Mouse (Mus musculus) CH12.LX (cell line): ENCODE data around the gene 4931422A03Rik. TPM values are rescaled to one million over a fixed set of nuclear protein-coding genes. Genes with fewer than 3 reads are reported as not detected.

Experiments used
- DNase-seq: peaks from one replicate; pipeline ENCODE4 v3.0.0-alpha.2; 2013; ENCODE audit errors: extremely low read depth
- H3K27ac ChIP-seq: 2 replicates; pipeline ENCODE4 v1.5.1; 2012; ENCODE audit warnings: low read depth, mild to moderate bottlenecking, control low read depth, moderate library complexity; ENCODE audit not compliant: insufficient read depth
- H3K27me3 ChIP-seq: replicated peaks from 2 replicates; pipeline ENCODE3; 2012; ENCODE audit warnings: inconsistent platforms
- H3K36me3 ChIP-seq, 2 experiments: replicated peaks in 1 of 2; 2 replicates each; pipeline versions ENCODE3 to v1.6.1; 2012; ENCODE audit warnings: inconsistent platforms in 1 of 2, low read length in 1 of 2, mild to moderate bottlenecking in 1 of 2, mixed read lengths in 1 of 2, moderate library complexity in 1 of 2; ENCODE audit not compliant: control insufficient read depth in 1 of 2, insufficient read depth in 1 of 2
- H3K4me1 ChIP-seq, 2 experiments: 2 replicates each; pipeline ENCODE4 v1.6.1; 2012; ENCODE audit warnings: inconsistent platforms in 1 of 2, moderate library complexity in 1 of 2; ENCODE audit not compliant: insufficient read depth in 2 of 2, control insufficient read depth in 1 of 2
- H3K4me2 ChIP-seq: 2 replicates; pipeline ENCODE4 v1.6.1; 2012; ENCODE audit warnings: low read depth, mild to moderate bottlenecking, control low read depth; ENCODE audit not compliant: poor library complexity, insufficient read depth, severe bottlenecking
- H3K4me3 ChIP-seq, 3 experiments: fragments of 150-350 bp in 1 of 3; sonication (generic) in 1 of 3; replicated peaks in 1 of 3; 2 replicates each; pipeline versions ENCODE3 to v1.5.1; 2011 to 2012; ENCODE audit warnings: low read depth in 2 of 3, low read length in 2 of 3, mild to moderate bottlenecking in 2 of 3, moderate library complexity in 2 of 3, control low read depth in 1 of 3, improper control_type of control experiment in 1 of 3, inconsistent platforms in 1 of 3, mixed read lengths in 1 of 3; ENCODE audit not compliant: poor library complexity in 1 of 3
- H3K79me2 ChIP-seq: replicated peaks from 2 replicates; pipeline ENCODE4 v1.6.1; 2012; ENCODE audit warnings: mild to moderate bottlenecking, moderate library complexity; ENCODE audit not compliant: control insufficient read depth, poor library complexity, insufficient read depth, severe bottlenecking; ENCODE audit errors: extremely low read depth
- H3K9ac ChIP-seq: 2 replicates; pipeline ENCODE4 v1.6.1; 2012; ENCODE audit warnings: low read depth, mild to moderate bottlenecking, control low read depth, moderate library complexity; ENCODE audit not compliant: insufficient read depth
- H3K9me3 ChIP-seq: replicated peaks from 2 replicates; pipeline ENCODE3; 2012; ENCODE audit warnings: low read length, inconsistent platforms, mixed read lengths
- CHD1 ChIP-seq: IDR thresholded peaks from 2 replicates; pipeline ENCODE4 v1.6.1; 2012; ENCODE audit warnings: low read depth, low read length, improper control_type of control experiment, inconsistent platforms
- CHD2 ChIP-seq: IDR thresholded peaks from 2 replicates; pipeline ENCODE4 v1.6.1; 2011; ENCODE audit warnings: low read length, improper control_type of control experiment
- ELF1 ChIP-seq: IDR thresholded peaks from 2 replicates; pipeline ENCODE4 v1.6.1; 2014; ENCODE audit warnings: low read depth, mild to moderate bottlenecking, inconsistent platforms, low read length, improper control_type of control experiment
- EP300 ChIP-seq: IDR thresholded peaks from 2 replicates; pipeline ENCODE4 v1.6.1; 2011; ENCODE audit warnings: low read length, improper control_type of control experiment
- HCFC1 ChIP-seq: IDR thresholded peaks from 2 replicates; pipeline ENCODE4 v1.6.1; 2012; ENCODE audit warnings: low read depth, mild to moderate bottlenecking, inconsistent platforms, low read length, improper control_type of control experiment
- IRF4 ChIP-seq: IDR thresholded peaks from 2 replicates; pipeline ENCODE4 v1.6.1; 2014; ENCODE audit warnings: low read depth, mild to moderate bottlenecking, inconsistent platforms, low read length, improper control_type of control experiment
- JUN ChIP-seq: IDR thresholded peaks from 2 replicates; pipeline ENCODE4 v1.6.1; 2011; ENCODE audit warnings: low read depth, mild to moderate bottlenecking, low read length, improper control_type of control experiment, moderate library complexity; ENCODE audit not compliant: insufficient read depth
- KAT2A ChIP-seq: IDR thresholded peaks from 2 replicates; pipeline ENCODE4 v1.6.1; 2012; ENCODE audit warnings: low read length, improper control_type of control experiment, inconsistent platforms; ENCODE audit not compliant: insufficient replicate concordance
- MAFK ChIP-seq: IDR thresholded peaks from 2 replicates; pipeline ENCODE4 v1.6.1; 2011; ENCODE audit warnings: low read length, improper control_type of control experiment; ENCODE audit not compliant: insufficient replicate concordance
- MAZ ChIP-seq: IDR thresholded peaks from 2 replicates; pipeline ENCODE4 v1.6.1; 2012; ENCODE audit warnings: low read depth, mild to moderate bottlenecking, inconsistent platforms, low read length, improper control_type of control experiment, moderate library complexity
- MEF2A ChIP-seq: IDR thresholded peaks from 2 replicates; pipeline ENCODE4 v1.6.1; 2014; ENCODE audit warnings: low read depth, mild to moderate bottlenecking, inconsistent platforms, low read length, improper control_type of control experiment, borderline replicate concordance
- MXI1 ChIP-seq: IDR thresholded peaks from 2 replicates; pipeline ENCODE4 v1.6.1; 2011; ENCODE audit warnings: mild to moderate bottlenecking, low read depth, low read length, improper control_type of control experiment
- NRF1 ChIP-seq: IDR thresholded peaks from 2 replicates; pipeline ENCODE4 v1.6.1; 2014; ENCODE audit warnings: low read depth, mild to moderate bottlenecking, inconsistent platforms, low read length, improper control_type of control experiment, moderate library complexity
- POLR2A ChIP-seq: IDR thresholded peaks from 2 replicates; pipeline ENCODE4 v1.6.1; 2011; ENCODE audit warnings: low read depth, mild to moderate bottlenecking, improper control_type of control experiment, low read length
- POLR2AphosphoS2 ChIP-seq: IDR thresholded peaks from 2 replicates; pipeline ENCODE4 v1.6.1; 2011; ENCODE audit warnings: low read depth, low read length, improper control_type of control experiment
- RAD21 ChIP-seq: IDR thresholded peaks from 2 replicates; pipeline ENCODE4 v1.6.1; 2011; ENCODE audit warnings: low read depth, mild to moderate bottlenecking, low read length, improper control_type of control experiment, moderate library complexity
- RCOR1 ChIP-seq: conservative IDR thresholded peaks from 2 replicates; pipeline ENCODE4 v1.6.1; 2012; ENCODE audit warnings: low read depth, mild to moderate bottlenecking, inconsistent platforms, low read length, improper control_type of control experiment
- SIN3A ChIP-seq: IDR thresholded peaks from 2 replicates; pipeline ENCODE4 v1.6.1; 2012; ENCODE audit warnings: low read length, improper control_type of control experiment, inconsistent platforms
- TCF12 ChIP-seq: IDR thresholded peaks from 2 replicates; pipeline ENCODE4 v1.6.1; 2014; ENCODE audit warnings: low read depth, mild to moderate bottlenecking, inconsistent platforms, low read length, improper control_type of control experiment
- UBTF ChIP-seq: IDR thresholded peaks from 2 replicates; pipeline ENCODE4 v1.6.1; 2012; ENCODE audit warnings: low read depth, mild to moderate bottlenecking, inconsistent platforms, low read length, improper control_type of control experiment, moderate library complexity
- USF1 ChIP-seq: IDR thresholded peaks from 2 replicates; pipeline ENCODE4 v1.6.1; 2014; ENCODE audit warnings: low read depth, mild to moderate bottlenecking, inconsistent platforms, low read length, improper control_type of control experiment
- USF2 ChIP-seq: conservative IDR thresholded peaks from 2 replicates; pipeline ENCODE4 v1.6.1; 2011; ENCODE audit warnings: low read depth, low read length, improper control_type of control experiment
- ZC3H11A ChIP-seq: IDR thresholded peaks from 2 replicates; pipeline ENCODE4 v1.6.1; 2012; ENCODE audit warnings: low read depth, mild to moderate bottlenecking, inconsistent platforms, low read length, improper control_type of control experiment
- ZKSCAN1 ChIP-seq: IDR thresholded peaks from 2 replicates; pipeline ENCODE4 v1.6.1; 2012; ENCODE audit warnings: low read depth, inconsistent platforms, low read length, improper control_type of control experiment, borderline replicate concordance
- ZNF384 ChIP-seq: IDR thresholded peaks from 2 replicates; pipeline ENCODE4 v1.6.1; 2012; ENCODE audit warnings: low read depth, low read length, improper control_type of control experiment, inconsistent platforms
- dilution Hi-C: fragments of 300-500 bp; cut with MboI; formaldehyde crosslinking; loops from 2 replicates; pipeline ENCODE4 v1.14.3; 2020; ENCODE audit warnings: low sequenced_read_pairs; ENCODE audit not compliant: extremely low pct_unique_long_range_greater_than_20kb, extremely low pct_ligation_motif_present
- in situ Hi-C: fragments of 300-500 bp; cut with MboI; formaldehyde crosslinking; loops from 3 replicates; pipeline ENCODE4 v1.14.3; 2019; ENCODE audit warnings: low sequenced_read_pairs, low pct_ligation_motif_present, low pct_unique_long_range_greater_than_20kb, mixed read lengths
- polyA plus RNA-seq: library from polyadenylated mRNA; unstranded; fragments of >175 nt; gene quantifications from 2 replicates; pipeline ENCODE4 v1.2.1, GENCODE M21; 2012; ENCODE audit warnings: low read depth; ENCODE audit not compliant: insufficient read length
- total RNA-seq, 2 experiments: library from RNA; depleted of rRNA; stranded (reverse); fragments of 300-350 nt in 1 of 2; fragments of >200 nt in 1 of 2; gene quantifications; 2 replicates each; pipeline ENCODE4 v1.2.3; 2012 to 2014

4931422A03Rik gene
- total and polyA plus RNA-seq, 3 experiments: 0.68 to 2.4 TPM; not detected in 1

- Histone ChIP-seq H3K4me3 (no peak overlapping the region), H3K27me3 (no peaks in the 10 kb centered on the region), H3K4me1 (peaks cover 26 to 51% of the 10 kb centered on the region in 2 experiments), H3K79me2 (no peaks in the 10 kb centered on the region), H3K4me2 (no peak overlapping the region), H3K36me3 (no peaks in the 10 kb centered on the region), H3K27ac (no peak overlapping the region), H3K9me3 (no peaks in the 10 kb centered on the region), H3K9ac (no peak overlapping the region)
- in situ Hi-C loops: no loop called here
- TF ChIP-seq RAD21 (no peak), TCF12 (no peak), KAT2A (no peak), RCOR1 (no peak), ELF1 (no peak), MAZ (no peak), HCFC1 (no peak), ZNF384 (no peak), MXI1 (no peak), POLR2A (no peak), JUN (no peak), MEF2A (no peak), SIN3A (no peak), CHD1 (no peak), IRF4 (no peak), ZC3H11A (no peak), CHD2 (no peak), NRF1 (no peak), MAFK (no peak), POLR2AphosphoS2 (no peak)
- dilution Hi-C loops: no loop called here
- DNase-seq: no peak
These were observed 96.1 kb downstream of the 4931422A03Rik start for GRCm38 (mm10) chr2:103932025-103932424.

GRCm38 (mm10) chr2:103931511-103931911 lies 96.7 kb downstream of the 4931422A03Rik start:
- Histone ChIP-seq H3K4me3 (no peak overlapping the region), H3K36me3 (no peaks in the 10 kb centered on the region), H3K27ac (no peak overlapping the region)
- in situ Hi-C loops (no loop called here), dilution Hi-C loops (no loop called here)
- no peak for DNase-seq
- TF ChIP-seq POLR2A (no peak), USF1 (no peak), RAD21 (no peak), USF2 (no peak), ZKSCAN1 (no peak), EP300 (no peak), UBTF (no peak), MAZ (no peak), MXI1 (no peak)
- TF ChIP-seq, all 38 proteins: peak for 0
- Histone ChIP-seq H3K4me2 (no peak overlapping the region), H3K27me3 (no peaks in the 10 kb centered on the region), H3K9me3 (no peaks in the 10 kb centered on the region), H3K4me1 (peaks cover 22 to 46% of the 10 kb centered on the region in 2 experiments), H3K9ac (no peak overlapping the region), H3K79me2 (no peaks in the 10 kb centered on the region)
